Mouse (Mus musculus) CH12.LX (cell line): ENCODE measurements around the gene Eva1b. TPM values are rescaled to one million over a fixed set of nuclear protein-coding genes. Genes with fewer than 3 reads are reported as not detected.

ENCODE experiments used
- DNase-seq: peaks from one replicate; pipeline ENCODE4 v3.0.0-alpha.2; 2013; ENCODE audit errors: extremely low read depth
- H3K27ac ChIP-seq: 2 replicates; pipeline ENCODE4 v1.5.1; 2012; ENCODE audit warnings: low read depth, mild to moderate bottlenecking, control low read depth, moderate library complexity; ENCODE audit not compliant: insufficient read depth
- H3K27me3 ChIP-seq: replicated peaks from 2 replicates; pipeline ENCODE3; 2012; ENCODE audit warnings: inconsistent platforms
- H3K36me3 ChIP-seq, 2 experiments: replicated peaks in 1 of 2; 2 replicates each; pipeline versions ENCODE3 to v1.6.1; 2012; ENCODE audit warnings: inconsistent platforms in 1 of 2, low read length in 1 of 2, mild to moderate bottlenecking in 1 of 2, mixed read lengths in 1 of 2, moderate library complexity in 1 of 2; ENCODE audit not compliant: control insufficient read depth in 1 of 2, insufficient read depth in 1 of 2
- H3K4me1 ChIP-seq, 2 experiments: 2 replicates each; pipeline ENCODE4 v1.6.1; 2012; ENCODE audit warnings: inconsistent platforms in 1 of 2, moderate library complexity in 1 of 2; ENCODE audit not compliant: insufficient read depth in 2 of 2, control insufficient read depth in 1 of 2
- H3K4me2 ChIP-seq: 2 replicates; pipeline ENCODE4 v1.6.1; 2012; ENCODE audit warnings: low read depth, mild to moderate bottlenecking, control low read depth; ENCODE audit not compliant: poor library complexity, insufficient read depth, severe bottlenecking
- H3K4me3 ChIP-seq, 3 experiments: fragments of 150-350 bp in 1 of 3; sonication (generic) in 1 of 3; replicated peaks in 1 of 3; 2 replicates each; pipeline versions ENCODE3 to v1.5.1; 2011 to 2012; ENCODE audit warnings: low read depth in 2 of 3, low read length in 2 of 3, mild to moderate bottlenecking in 2 of 3, moderate library complexity in 2 of 3, control low read depth in 1 of 3, improper control_type of control experiment in 1 of 3, inconsistent platforms in 1 of 3, mixed read lengths in 1 of 3; ENCODE audit not compliant: poor library complexity in 1 of 3
- H3K79me2 ChIP-seq: replicated peaks from 2 replicates; pipeline ENCODE4 v1.6.1; 2012; ENCODE audit warnings: mild to moderate bottlenecking, moderate library complexity; ENCODE audit not compliant: control insufficient read depth, poor library complexity, insufficient read depth, severe bottlenecking; ENCODE audit errors: extremely low read depth
- H3K9ac ChIP-seq: 2 replicates; pipeline ENCODE4 v1.6.1; 2012; ENCODE audit warnings: low read depth, mild to moderate bottlenecking, control low read depth, moderate library complexity; ENCODE audit not compliant: insufficient read depth
- H3K9me3 ChIP-seq: replicated peaks from 2 replicates; pipeline ENCODE3; 2012; ENCODE audit warnings: low read length, inconsistent platforms, mixed read lengths
- CHD2 ChIP-seq: IDR thresholded peaks from 2 replicates; pipeline ENCODE4 v1.6.1; 2011; ENCODE audit warnings: low read length, improper control_type of control experiment
- CTCF ChIP-seq, 2 experiments: IDR thresholded peaks in 1 of 2; conservative IDR thresholded peaks in 1 of 2; 2 replicates each; pipeline ENCODE4 v1.5.1; 2011 to 2012; ENCODE audit warnings: low read depth in 2 of 2, low read length in 2 of 2, improper control_type of control experiment in 1 of 2, inconsistent platforms in 1 of 2, mild to moderate bottlenecking in 1 of 2, moderate library complexity in 1 of 2
- E2F4 ChIP-seq: IDR thresholded peaks from 2 replicates; pipeline ENCODE4 v1.6.1; 2011; ENCODE audit warnings: low read depth, low read length, improper control_type of control experiment; ENCODE audit not compliant: insufficient replicate concordance
- ELF1 ChIP-seq: IDR thresholded peaks from 2 replicates; pipeline ENCODE4 v1.6.1; 2014; ENCODE audit warnings: low read depth, mild to moderate bottlenecking, inconsistent platforms, low read length, improper control_type of control experiment
- EP300 ChIP-seq: IDR thresholded peaks from 2 replicates; pipeline ENCODE4 v1.6.1; 2011; ENCODE audit warnings: low read length, improper control_type of control experiment
- GABPA ChIP-seq: IDR thresholded peaks from 2 replicates; pipeline ENCODE4 v1.6.1; 2012; ENCODE audit warnings: low read depth, low read length, improper control_type of control experiment, inconsistent platforms; ENCODE audit not compliant: insufficient replicate concordance
- IRF4 ChIP-seq: IDR thresholded peaks from 2 replicates; pipeline ENCODE4 v1.6.1; 2014; ENCODE audit warnings: low read depth, mild to moderate bottlenecking, inconsistent platforms, low read length, improper control_type of control experiment
- KAT2A ChIP-seq: IDR thresholded peaks from 2 replicates; pipeline ENCODE4 v1.6.1; 2012; ENCODE audit warnings: low read length, improper control_type of control experiment, inconsistent platforms; ENCODE audit not compliant: insufficient replicate concordance
- MAX ChIP-seq: IDR thresholded peaks from 2 replicates; pipeline ENCODE4 v1.6.1; 2011; ENCODE audit warnings: low read length, improper control_type of control experiment
- MAZ ChIP-seq: IDR thresholded peaks from 2 replicates; pipeline ENCODE4 v1.6.1; 2012; ENCODE audit warnings: low read depth, mild to moderate bottlenecking, inconsistent platforms, low read length, improper control_type of control experiment, moderate library complexity
- MEF2A ChIP-seq: IDR thresholded peaks from 2 replicates; pipeline ENCODE4 v1.6.1; 2014; ENCODE audit warnings: low read depth, mild to moderate bottlenecking, inconsistent platforms, low read length, improper control_type of control experiment, borderline replicate concordance
- MYC ChIP-seq: IDR thresholded peaks from 2 replicates; pipeline ENCODE4 v1.6.1; 2011; ENCODE audit warnings: low read depth, mild to moderate bottlenecking, improper control_type of control experiment, low read length
- NELFE ChIP-seq: IDR thresholded peaks from 2 replicates; pipeline ENCODE4 v1.6.1; 2011; ENCODE audit warnings: low read depth, low read length, improper control_type of control experiment
- NRF1 ChIP-seq: IDR thresholded peaks from 2 replicates; pipeline ENCODE4 v1.6.1; 2014; ENCODE audit warnings: low read depth, mild to moderate bottlenecking, inconsistent platforms, low read length, improper control_type of control experiment, moderate library complexity
- PAX5 ChIP-seq: IDR thresholded peaks from 2 replicates; pipeline ENCODE4 v1.6.1; 2012; ENCODE audit warnings: low read length, inconsistent platforms, mixed read lengths
- POLR2A ChIP-seq: IDR thresholded peaks from 2 replicates; pipeline ENCODE4 v1.6.1; 2011; ENCODE audit warnings: low read depth, mild to moderate bottlenecking, improper control_type of control experiment, low read length
- POLR2AphosphoS2 ChIP-seq: IDR thresholded peaks from 2 replicates; pipeline ENCODE4 v1.6.1; 2011; ENCODE audit warnings: low read depth, low read length, improper control_type of control experiment
- RAD21 ChIP-seq: IDR thresholded peaks from 2 replicates; pipeline ENCODE4 v1.6.1; 2011; ENCODE audit warnings: low read depth, mild to moderate bottlenecking, low read length, improper control_type of control experiment, moderate library complexity
- RCOR1 ChIP-seq: conservative IDR thresholded peaks from 2 replicates; pipeline ENCODE4 v1.6.1; 2012; ENCODE audit warnings: low read depth, mild to moderate bottlenecking, inconsistent platforms, low read length, improper control_type of control experiment
- UBTF ChIP-seq: IDR thresholded peaks from 2 replicates; pipeline ENCODE4 v1.6.1; 2012; ENCODE audit warnings: low read depth, mild to moderate bottlenecking, inconsistent platforms, low read length, improper control_type of control experiment, moderate library complexity
- USF1 ChIP-seq: IDR thresholded peaks from 2 replicates; pipeline ENCODE4 v1.6.1; 2014; ENCODE audit warnings: low read depth, mild to moderate bottlenecking, inconsistent platforms, low read length, improper control_type of control experiment
- USF2 ChIP-seq: conservative IDR thresholded peaks from 2 replicates; pipeline ENCODE4 v1.6.1; 2011; ENCODE audit warnings: low read depth, low read length, improper control_type of control experiment
- ZKSCAN1 ChIP-seq: IDR thresholded peaks from 2 replicates; pipeline ENCODE4 v1.6.1; 2012; ENCODE audit warnings: low read depth, inconsistent platforms, low read length, improper control_type of control experiment, borderline replicate concordance
- ZMIZ1 ChIP-seq: IDR thresholded peaks from 2 replicates; pipeline ENCODE4 v1.6.1; 2012; ENCODE audit warnings: low read depth, mild to moderate bottlenecking, inconsistent platforms, low read length, improper control_type of control experiment
- ZNF384 ChIP-seq: IDR thresholded peaks from 2 replicates; pipeline ENCODE4 v1.6.1; 2012; ENCODE audit warnings: low read depth, low read length, improper control_type of control experiment, inconsistent platforms
- dilution Hi-C: fragments of 300-500 bp; cut with MboI; formaldehyde crosslinking; loops from 2 replicates; pipeline ENCODE4 v1.14.3; 2020; ENCODE audit warnings: low sequenced_read_pairs; ENCODE audit not compliant: extremely low pct_unique_long_range_greater_than_20kb, extremely low pct_ligation_motif_present
- in situ Hi-C: fragments of 300-500 bp; cut with MboI; formaldehyde crosslinking; loops from 3 replicates; pipeline ENCODE4 v1.14.3; 2019; ENCODE audit warnings: low sequenced_read_pairs, low pct_ligation_motif_present, low pct_unique_long_range_greater_than_20kb, mixed read lengths
- polyA plus RNA-seq: library from polyadenylated mRNA; unstranded; fragments of >175 nt; gene quantifications from 2 replicates; pipeline ENCODE4 v1.2.1, GENCODE M21; 2012; ENCODE audit warnings: low read depth; ENCODE audit not compliant: insufficient read length
- total RNA-seq, 2 experiments: library from RNA; depleted of rRNA; stranded (reverse); fragments of 300-350 nt in 1 of 2; fragments of >200 nt in 1 of 2; gene quantifications; 2 replicates each; pipeline ENCODE4 v1.2.3; 2012 to 2014

Eva1b gene
- total and polyA plus RNA-seq, 3 experiments: 0.97 to 4.3 (median 1.3) TPM

- TF ChIP-seq E2F4: no peak
- TF ChIP-seq RCOR1: no peak
- peak; percentile 62 for TF ChIP-seq POLR2A
- TF ChIP-seq MAX: no peak
- no peak for TF ChIP-seq NELFE
- TF ChIP-seq USF1: no peak
- TF ChIP-seq MEF2A: 0 out of 2 replicates have a peak, but pooled peaks have one; percentile 39
- TF ChIP-seq CHD2: no peak
- no peak for TF ChIP-seq PAX5
- TF ChIP-seq MAZ: no peak
- TF ChIP-seq ZNF384: peak; percentile 64
- no peak; the same call in 1 of the 2 replicates for TF ChIP-seq UBTF
Observed at GRCm38 (mm10) chr4:126110374-126111152, 37.0 kb upstream of the Eva1b start (continued).

- Histone ChIP-seq H3K27ac (peak overlapping the region; percentile 81), H3K27me3 (no peaks in the 10 kb centered on the region), H3K9me3 (no peaks in the 10 kb centered on the region), H3K4me3 (peak overlapping the region; percentile 10 to 18 (median 13)), H3K79me2 (peaks cover 49% of the 10 kb centered on the region), H3K4me2 (peak overlapping the region; percentile 85), H3K36me3 (peaks cover 18 to 57% of the 10 kb centered on the region in 2 experiments), H3K4me1 (peaks cover 27 to 80% of the 10 kb centered on the region in 2 experiments), H3K9ac (peak overlapping the region; percentile 34; the same call in 1 of the 2 replicates)
- DNase-seq: no peak
- dilution Hi-C loops: no loop called here
- in situ Hi-C loops: loop anchor here (5.0 kb wide), 1 partner anchor 34 kb away; no protein-coding TSS in a partner anchor
- no peak for TF ChIP-seq IRF4
- TF ChIP-seq USF1: no peak
- no peak for TF ChIP-seq GABPA
- no peak for TF ChIP-seq KAT2A
- no peak for TF ChIP-seq CTCF (conservative IDR thresholded peaks at IDR 0.05 in 1 of 2, IDR thresholded peaks at IDR 0.05 in 1 of 2; ENCODE audit: low read depth in 2 of 2, low read length in 2 of 2)
- TF ChIP-seq USF2: no peak
- no peak for TF ChIP-seq EP300
- no peak for TF ChIP-seq RCOR1
- no peak for TF ChIP-seq ELF1
- TF ChIP-seq ZKSCAN1: no peak
- no peak for TF ChIP-seq MYC
- TF ChIP-seq NRF1: no peak
- no peak for TF ChIP-seq POLR2AphosphoS2
- no peak for TF ChIP-seq MEF2A
- no peak for TF ChIP-seq ZNF384
- no peak for TF ChIP-seq ZMIZ1
- TF ChIP-seq RAD21: no peak
Observed at GRCm38 (mm10) chr4:126111153-126111549, 36.4 kb upstream of the Eva1b start.
